Mouse (Mus musculus): Measurements from ENCODE around the gene Snrpe. TPM values are rescaled to one million over a fixed set of nuclear protein-coding genes. Genes with fewer than 3 reads are reported as not detected.

The Snrpe gene
- polyA plus RNA-seq, 1 experiment: 240 TPM

DNA sequence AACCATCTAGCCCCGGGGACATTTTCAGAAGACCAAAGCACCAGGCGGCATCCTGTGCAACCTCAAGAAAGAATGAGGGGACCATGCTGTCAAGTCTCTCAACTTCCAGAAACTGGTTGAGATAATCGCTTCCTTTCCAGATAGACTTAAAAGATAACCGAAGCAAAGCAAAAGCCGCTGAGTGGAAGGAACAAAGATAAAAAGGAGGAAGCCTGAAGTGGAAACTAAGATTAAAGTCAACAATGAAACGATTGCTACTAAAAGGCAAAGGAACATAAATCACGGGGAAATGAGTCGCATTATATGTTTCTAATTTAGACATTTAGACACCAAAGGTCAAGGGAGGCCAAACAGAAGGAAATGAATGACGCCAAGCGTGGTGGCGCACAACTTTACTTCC, 38.8 kb downstream of the Snrpe start:
- Histone ChIP-seq H3K36me3 (ENCODE audit: control insufficient read depth, insufficient read depth) (no peaks in the 10 kb centered on the region), H3K27me3 (ENCODE audit: control insufficient read depth, insufficient read depth, insufficient read length) (peaks cover 4% of the 10 kb centered on the region), H3K4me3 (no peak overlapping the region), H3K4me2 (ENCODE audit: low read depth) (no peak overlapping the region), H3K79me2 (ENCODE audit: control insufficient read depth, insufficient read depth) (no peaks in the 10 kb centered on the region), H3ac (ENCODE audit: control insufficient read depth, insufficient read length) (no peak overlapping the region)
- TF ChIP-seq TCF3 (IDR thresholded peaks at IDR 0.05; ENCODE audit: insufficient read length, low read depth) (no peak), SRF (IDR thresholded peaks at IDR 0.05; ENCODE audit: control insufficient read depth, insufficient read length, low read depth) (no peak), POLR2A (IDR thresholded peaks at IDR 0.05; ENCODE audit: insufficient read length, low read depth) (no peak), POLR2AphosphoS2 (IDR thresholded peaks at IDR 0.05; ENCODE audit: insufficient read length, low read depth) (no peak), MYOG (IDR thresholded peaks at IDR 0.05; ENCODE audit: control insufficient read depth in 1 of 3, insufficient read depth in 1 of 3, insufficient read length in 2 of 3, low read depth in 2 of 3) (no peak), E2F4 (IDR thresholded peaks at IDR 0.05; ENCODE audit: insufficient read depth) (no peak), MYOD1 (IDR thresholded peaks at IDR 0.05; ENCODE audit: control insufficient read depth in 1 of 3, insufficient read length in 2 of 3, low read depth in 2 of 3) (no peak), USF1 (IDR thresholded peaks at IDR 0.05; ENCODE audit: low read depth) (no peak), CEBPB (IDR thresholded peaks at IDR 0.05; ENCODE audit: insufficient read depth, poor library complexity, severe bottlenecking) (no peak), REST (IDR thresholded peaks at IDR 0.05; ENCODE audit: insufficient read depth, insufficient read length) (no peak), TCF12 (IDR thresholded peaks at IDR 0.05; ENCODE audit: insufficient read depth, poor library complexity, severe bottlenecking) (no peak), MAX (IDR thresholded peaks at IDR 0.05; ENCODE audit: low read depth) (no peak)

Other genes with a start within 250 kb of the Snrpe start
- 0.73 TPM for gene Etnk2, start 246.7 kb downstream of the Snrpe start, polyA plus RNA-seq (2012; fragmentation: generic; extraction: Trizol)
- gene Sox13, start 185.9 kb downstream of the Snrpe start, polyA plus RNA-seq (2012; fragmentation: generic; extraction: Trizol): 0.80 TPM
- 3.2 TPM for gene Zbed6, start 50.6 kb upstream of the Snrpe start, polyA plus RNA-seq (2012; fragmentation: generic; extraction: Trizol)
- 2.6 TPM for gene Gm38394, start 51.0 kb upstream of the Snrpe start, polyA plus RNA-seq (2012; fragmentation: generic; extraction: Trizol)
- gene Lax1, start 79.8 kb upstream of the Snrpe start, polyA plus RNA-seq (2012; fragmentation: generic; extraction: Trizol): 0.05 TPM
- 28.1 TPM for gene Atp2b4, start 190.8 kb upstream of the Snrpe start, polyA plus RNA-seq (2012; fragmentation: generic; extraction: Trizol)

Data from myocyte (in vitro differentiated cells).